Mouse (Mus musculus): ENCODE data around the gene Adamts6. TPM values are rescaled to one million over a fixed set of nuclear protein-coding genes. Genes with fewer than 3 reads are reported as not detected.
A peak's percentile ranks its signal among the peaks of the same experiment; 100 is the strongest.

Gene Adamts6
- polyA plus RNA-seq, 1 experiment, result 5.5 TPM

GRCm38 (mm10) chr13:104468061-104468460 lies 180.4 kb downstream of the Adamts6 start:
- no peak for DNase-seq (ENCODE audit: low read depth)
- no peak for TF ChIP-seq POLR2A (IDR thresholded peaks at IDR 0.05; ENCODE audit: borderline replicate concordance, extremely low read depth, insufficient read depth, insufficient read length, poor library complexity, severe bottlenecking)
- no peak for TF ChIP-seq CTCF (IDR thresholded peaks at IDR 0.05; ENCODE audit: borderline replicate concordance, extremely low read depth, insufficient read depth, insufficient read length)

GRCm38 (mm10) chr13:104476285-104476956 lies 188.8 kb downstream of the Adamts6 start:
- no peak for DNase-seq (ENCODE audit: low read depth)

GRCm38 (mm10) chr13:104482426-104483089 lies 194.9 kb downstream of the Adamts6 start:
- no peak for DNase-seq (ENCODE audit: low read depth)
- no peak for TF ChIP-seq POLR2A (IDR thresholded peaks at IDR 0.05; ENCODE audit: borderline replicate concordance, extremely low read depth, insufficient read depth, insufficient read length, poor library complexity, severe bottlenecking)
- no peak for TF ChIP-seq CTCF (IDR thresholded peaks at IDR 0.05; ENCODE audit: borderline replicate concordance, extremely low read depth, insufficient read depth, insufficient read length)

More at GRCm38 (mm10) chr13:104476285-104476956, 188.8 kb downstream of the Adamts6 start:
- TF ChIP-seq CTCF (IDR thresholded peaks at IDR 0.05; ENCODE audit: borderline replicate concordance, extremely low read depth, insufficient read depth, insufficient read length), result no peak
- no peak for TF ChIP-seq POLR2A (IDR thresholded peaks at IDR 0.05; ENCODE audit: borderline replicate concordance, extremely low read depth, insufficient read depth, insufficient read length, poor library complexity, severe bottlenecking)

- no peak for TF ChIP-seq CTCF (IDR thresholded peaks at IDR 0.05; ENCODE audit: borderline replicate concordance, extremely low read depth, insufficient read depth, insufficient read length)
- no peak for TF ChIP-seq POLR2A (IDR thresholded peaks at IDR 0.05; ENCODE audit: borderline replicate concordance, extremely low read depth, insufficient read depth, insufficient read length, poor library complexity, severe bottlenecking)
- no peak for DNase-seq (ENCODE audit: low read depth)
Measured at GRCm38 (mm10) chr13:104483111-104483722, 195.6 kb downstream of the Adamts6 start.

GRCm38 (mm10) chr13:104491046-104491811 lies 203.6 kb downstream of the Adamts6 start:
- DNase-seq (ENCODE audit: low read depth), result peak; percentile 17
- TF ChIP-seq CTCF (IDR thresholded peaks at IDR 0.05; ENCODE audit: borderline replicate concordance, extremely low read depth, insufficient read depth, insufficient read length), result no peak
- TF ChIP-seq POLR2A (IDR thresholded peaks at IDR 0.05; ENCODE audit: borderline replicate concordance, extremely low read depth, insufficient read depth, insufficient read length, poor library complexity, severe bottlenecking), result no peak

GRCm38 (mm10) chr13:104493466-104493993 lies 205.9 kb downstream of the Adamts6 start:
- no peak for DNase-seq (ENCODE audit: low read depth)
- TF ChIP-seq CTCF (IDR thresholded peaks at IDR 0.05; ENCODE audit: borderline replicate concordance, extremely low read depth, insufficient read depth, insufficient read length) (no peak), POLR2A (IDR thresholded peaks at IDR 0.05; ENCODE audit: borderline replicate concordance, extremely low read depth, insufficient read depth, insufficient read length, poor library complexity, severe bottlenecking) (no peak)

- no peak for DNase-seq (ENCODE audit: low read depth)
- no peak for TF ChIP-seq CTCF (IDR thresholded peaks at IDR 0.05; ENCODE audit: borderline replicate concordance, extremely low read depth, insufficient read depth, insufficient read length)
- TF ChIP-seq POLR2A (IDR thresholded peaks at IDR 0.05; ENCODE audit: borderline replicate concordance, extremely low read depth, insufficient read depth, insufficient read length, poor library complexity, severe bottlenecking), result no peak
Measured at GRCm38 (mm10) chr13:104494200-104494873, 206.7 kb downstream of the Adamts6 start.

GRCm38 (mm10) chr13:104497592-104497991 lies 210.0 kb downstream of the Adamts6 start:
- TF ChIP-seq POLR2A (IDR thresholded peaks at IDR 0.05; ENCODE audit: borderline replicate concordance, extremely low read depth, insufficient read depth, insufficient read length, poor library complexity, severe bottlenecking), result no peak
- no peak for TF ChIP-seq CTCF (IDR thresholded peaks at IDR 0.05; ENCODE audit: borderline replicate concordance, extremely low read depth, insufficient read depth, insufficient read length)
- no peak for DNase-seq (ENCODE audit: low read depth)

GRCm38 (mm10) chr13:104498669-104499068 lies 211.0 kb downstream of the Adamts6 start:
- TF ChIP-seq CTCF (IDR thresholded peaks at IDR 0.05; ENCODE audit: borderline replicate concordance, extremely low read depth, insufficient read depth, insufficient read length) (no peak), POLR2A (IDR thresholded peaks at IDR 0.05; ENCODE audit: borderline replicate concordance, extremely low read depth, insufficient read depth, insufficient read length, poor library complexity, severe bottlenecking) (no peak)
- no peak for DNase-seq (ENCODE audit: low read depth)

Data from brain, embryonic 14.5 days (tissue).